Mouse (Mus musculus) yolk sac, embryonic 10.5 days (tissue): ENCODE measurements around the gene Hnrnph2.

Experiments
- DNase-seq: peaks from one replicate; pipeline ENCODE4 v3.0.0-alpha.2; 2017; ENCODE audit warnings: low spot score

The Hnrnph2 gene

DNA sequence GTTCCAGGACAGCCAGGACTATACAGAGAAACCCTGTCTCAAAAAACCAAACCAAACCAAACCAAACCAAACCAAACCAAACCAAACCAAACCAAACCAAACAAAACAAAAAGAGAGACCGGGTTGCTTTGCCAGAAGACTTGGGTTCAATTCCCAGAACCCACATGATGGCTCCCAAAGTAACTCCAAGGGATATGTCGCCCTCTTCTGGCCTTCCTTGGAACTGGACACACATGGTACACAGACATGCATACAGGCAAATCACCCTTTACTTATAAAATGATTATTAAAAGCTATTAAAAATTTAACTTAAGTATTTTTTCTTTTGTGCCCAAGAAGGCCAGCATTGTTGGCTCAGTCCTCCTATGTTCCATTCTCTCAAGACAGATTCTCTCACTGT is 13.3 kb downstream of the Hnrnph2 start:
- DNase-seq, result no peak

DNA sequence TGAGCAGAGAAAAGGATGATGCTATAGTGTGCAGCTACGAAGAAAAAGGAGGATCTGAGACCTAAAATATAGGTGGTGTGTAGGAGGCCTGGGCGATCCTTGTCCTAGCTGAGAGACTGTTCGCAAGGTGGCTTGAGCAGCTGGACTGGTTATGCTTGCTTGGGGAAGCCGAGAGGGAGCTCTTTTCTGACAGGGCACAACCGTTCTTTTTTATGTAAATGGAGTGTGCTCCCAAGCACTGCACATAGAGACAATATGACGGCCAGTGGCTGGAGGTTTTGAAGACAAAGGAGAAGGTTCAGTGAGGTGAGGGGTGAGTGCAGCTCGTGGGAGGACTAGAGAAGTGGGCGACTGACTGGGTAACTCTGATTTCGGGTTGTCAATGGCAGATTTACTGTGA is 18.7 kb downstream of the Hnrnph2 start:
- DNase-seq, result no peak

DNA sequence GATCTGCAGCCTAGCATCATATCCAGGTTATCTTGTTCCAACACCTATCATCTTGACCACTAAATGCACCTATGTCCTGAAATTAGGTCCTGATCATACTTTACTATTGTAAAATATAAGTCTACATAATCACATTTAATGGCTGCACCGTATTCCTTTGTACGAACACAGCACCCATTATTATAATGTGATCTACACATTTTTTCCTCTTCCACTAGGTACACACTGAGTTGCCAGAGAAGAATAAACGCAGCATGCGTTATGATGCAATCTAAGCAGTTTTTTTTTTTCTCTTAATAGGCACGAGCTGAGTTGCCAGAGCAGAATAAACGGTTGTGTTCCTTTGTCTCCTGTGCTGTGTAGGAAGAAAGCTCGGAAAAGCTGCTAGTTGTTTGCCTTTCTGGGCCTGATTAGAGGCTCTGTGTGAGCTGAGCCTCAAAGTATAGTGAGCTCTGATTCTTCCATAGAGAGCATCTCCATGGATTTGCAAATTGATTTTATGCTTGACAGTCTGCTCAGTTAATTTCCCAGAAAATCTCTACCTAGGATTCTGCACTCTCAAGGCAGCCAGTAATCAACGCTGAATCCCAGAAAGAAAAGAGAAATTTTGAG is 19.4 kb downstream of the Hnrnph2 start:
- no peak for DNase-seq

DNA sequence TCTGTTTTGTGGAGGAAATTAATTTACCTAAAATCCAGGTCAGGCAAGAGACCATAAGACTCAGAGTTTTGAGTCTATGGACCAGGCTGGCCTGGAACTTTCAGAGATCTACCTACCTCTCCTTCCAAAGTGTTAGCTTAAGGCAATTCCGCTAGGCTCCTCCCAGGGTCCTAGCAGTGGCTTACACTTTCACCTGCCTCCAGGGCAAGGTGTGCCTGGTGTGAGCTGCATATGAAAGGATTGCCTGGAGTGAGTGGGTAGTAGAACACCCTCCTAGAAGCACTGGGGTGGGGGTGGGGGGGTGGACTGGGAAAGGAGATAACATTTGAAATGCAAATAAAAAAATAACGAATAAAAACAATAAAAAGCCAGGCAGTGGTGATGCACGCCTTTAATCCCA is 20.7 kb downstream of the Hnrnph2 start:
- DNase-seq, result no peak

DNA sequence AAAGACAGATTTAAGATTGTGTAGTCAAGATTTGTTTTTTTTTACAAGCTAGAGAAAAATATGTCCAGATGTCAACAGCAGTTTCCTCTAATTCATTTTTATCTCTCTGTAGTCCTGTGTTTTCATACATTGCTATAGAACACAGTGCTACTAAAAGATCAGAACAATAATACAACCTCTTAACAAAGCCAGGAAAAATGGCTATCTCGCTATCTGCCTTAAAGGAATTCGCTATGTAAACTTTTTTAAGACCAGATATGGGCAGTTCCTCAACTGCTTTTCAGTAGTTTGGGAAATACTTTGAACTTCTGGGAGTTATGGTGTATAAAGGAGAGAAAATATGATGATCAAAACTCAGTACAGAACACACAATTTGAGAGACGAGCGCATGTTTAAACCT is 22.4 kb downstream of the Hnrnph2 start:
- no peak for DNase-seq

DNA sequence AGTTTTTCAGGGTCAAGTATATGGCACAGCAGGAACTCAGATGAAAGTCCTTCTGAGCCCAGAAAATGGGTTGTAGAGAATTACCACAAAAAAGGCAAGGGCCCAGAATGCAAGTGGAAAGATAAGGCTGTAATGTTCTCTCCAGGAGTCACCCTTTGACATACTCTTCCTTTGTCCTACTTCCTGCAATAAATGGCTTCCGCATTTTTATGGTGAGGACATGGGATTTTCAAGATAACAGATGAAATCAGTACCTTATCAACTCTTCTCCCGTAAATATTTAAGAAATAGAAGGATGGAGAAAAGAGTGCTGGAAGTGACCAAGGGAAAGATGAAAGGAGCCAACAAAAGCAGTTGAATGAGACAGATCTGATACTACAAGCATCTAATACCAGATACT is 27.2 kb downstream of the Hnrnph2 start:
- DNase-seq, result no peak

DNA sequence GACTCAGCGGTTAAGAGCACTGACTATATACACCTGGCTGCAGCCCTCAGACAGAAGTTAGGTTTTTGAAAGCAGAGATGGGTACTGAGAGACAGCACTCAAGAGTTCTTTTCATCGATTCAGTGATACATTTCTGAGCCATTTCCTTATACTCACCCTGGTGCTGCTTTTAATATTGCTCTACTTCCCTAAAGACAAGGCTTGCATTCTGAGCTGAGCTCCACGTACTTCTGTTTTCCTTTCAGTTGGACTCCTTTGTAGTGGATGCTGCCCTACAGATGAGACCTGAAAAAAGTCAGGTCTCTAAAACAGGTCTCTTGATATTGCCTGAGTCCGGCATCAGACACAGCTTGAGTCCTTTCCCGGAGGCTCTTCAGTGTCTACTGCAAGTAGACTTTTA is 31.7 kb downstream of the Hnrnph2 start:
- DNase-seq, result no peak

DNA sequence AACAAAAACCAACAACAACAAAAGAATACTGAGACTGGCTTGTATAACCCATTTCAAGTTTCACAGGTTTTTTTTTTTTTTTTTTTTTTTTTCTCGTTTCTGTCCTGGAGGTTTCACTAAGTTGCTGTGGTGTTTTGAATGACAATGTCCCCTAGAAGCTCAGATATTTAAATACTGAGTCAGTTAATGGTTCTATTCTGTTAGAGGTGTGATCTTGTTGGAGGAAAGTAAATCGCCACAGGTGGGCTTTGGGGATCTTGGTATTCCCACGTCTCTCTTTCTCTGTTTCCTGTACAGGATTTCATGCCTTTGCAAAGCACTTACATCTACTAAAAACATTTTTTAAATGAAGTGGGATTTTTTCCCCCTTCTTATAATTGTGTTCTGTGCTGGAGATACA is 34.1 kb downstream of the Hnrnph2 start:
- no peak for DNase-seq

DNA sequence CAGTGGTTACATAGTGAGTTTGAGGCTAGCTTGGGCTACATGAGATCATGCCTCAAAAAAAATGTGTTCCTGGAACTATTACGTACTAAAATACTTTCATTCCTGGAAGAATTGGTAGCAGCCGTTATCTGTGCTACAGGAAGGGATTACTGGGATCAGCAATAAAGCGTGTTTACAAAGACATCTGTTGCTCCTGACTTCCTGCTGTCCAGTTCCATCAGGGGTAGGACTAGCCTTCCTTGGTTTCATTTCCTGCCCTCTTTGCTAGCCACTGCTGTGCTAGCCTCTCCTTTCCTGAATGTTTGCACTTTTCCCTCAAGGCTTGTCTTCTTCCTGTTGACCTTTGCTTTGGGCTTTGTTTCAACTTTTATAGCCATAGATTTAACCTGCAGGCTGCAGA is 34.9 kb downstream of the Hnrnph2 start:
- peak; percentile 9 for DNase-seq

DNA sequence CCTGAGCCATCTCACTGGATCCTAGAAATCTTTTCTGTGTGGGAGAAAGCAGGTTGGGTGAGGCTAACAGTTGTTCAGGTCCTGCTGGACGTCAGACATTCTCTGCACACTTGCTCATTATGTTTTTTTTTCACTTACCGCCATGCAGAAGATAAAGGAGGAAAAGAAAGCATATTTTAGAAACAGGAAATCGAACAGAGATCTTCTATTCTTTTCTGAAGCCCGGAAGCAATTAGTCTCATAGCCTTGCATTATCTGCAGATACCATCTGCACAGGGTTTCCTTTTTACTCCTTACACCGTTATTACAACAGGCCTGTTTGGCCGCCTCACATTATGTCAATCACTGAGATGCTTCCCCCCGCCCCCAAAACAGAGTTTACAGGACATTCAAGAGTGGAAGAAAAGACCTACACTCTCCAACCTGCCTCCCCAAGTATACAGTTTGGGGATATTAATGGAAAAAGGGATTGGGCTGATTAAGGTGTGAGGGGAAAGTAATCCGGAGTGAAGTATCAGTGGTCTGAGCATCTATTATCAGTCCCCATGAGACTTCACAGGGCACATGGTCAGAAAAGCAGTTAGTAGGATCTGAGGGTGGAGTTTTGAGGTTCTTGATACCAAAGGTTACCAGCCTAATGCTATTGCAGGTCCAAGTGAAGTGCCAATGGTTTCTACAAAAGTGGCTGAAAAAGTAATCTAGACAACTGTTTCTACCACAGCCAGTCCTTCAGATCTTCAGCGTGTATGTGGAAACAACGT is 40.2 kb downstream of the Hnrnph2 start:
- DNase-seq, result no peak

DNA sequence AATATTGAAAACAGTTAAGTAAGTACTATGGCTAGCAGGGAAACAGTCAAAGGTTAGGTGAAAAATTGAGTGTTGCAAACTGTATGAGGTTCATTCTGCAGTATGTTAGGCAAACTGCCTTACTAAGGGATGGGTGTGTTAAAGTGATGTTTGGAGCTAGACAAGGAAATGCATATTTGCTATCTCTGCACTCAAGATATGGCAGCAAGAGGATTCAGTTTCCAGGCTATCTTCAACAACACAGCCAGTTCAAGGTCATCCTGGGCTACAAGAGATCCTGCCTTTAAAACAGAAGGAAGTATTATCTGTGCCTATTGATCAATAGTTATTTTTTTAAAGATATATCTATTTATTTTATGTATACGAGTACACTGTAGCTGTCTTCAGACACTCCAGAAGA is 45.4 kb downstream of the Hnrnph2 start:
- DNase-seq, result no peak

DNA sequence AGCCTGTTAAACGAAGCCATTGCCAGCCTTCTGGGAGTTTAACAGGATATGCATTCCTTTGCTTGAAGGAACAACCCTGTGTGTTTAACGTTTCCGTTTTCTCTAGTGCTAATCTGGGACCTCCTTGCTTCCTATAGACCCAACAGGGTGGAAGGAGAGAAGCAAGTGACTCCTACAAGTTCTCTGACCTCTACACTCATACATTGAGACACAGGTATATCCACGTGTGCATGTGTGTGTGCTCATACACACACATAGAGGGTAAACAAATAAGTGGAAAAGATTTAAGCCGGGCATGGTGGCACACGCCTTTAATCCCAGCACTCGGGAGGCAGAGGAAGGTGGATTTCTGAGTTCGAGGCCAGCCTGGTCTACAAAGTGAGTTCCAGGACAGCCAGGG is 46.4 kb downstream of the Hnrnph2 start:
- no peak for DNase-seq

DNA sequence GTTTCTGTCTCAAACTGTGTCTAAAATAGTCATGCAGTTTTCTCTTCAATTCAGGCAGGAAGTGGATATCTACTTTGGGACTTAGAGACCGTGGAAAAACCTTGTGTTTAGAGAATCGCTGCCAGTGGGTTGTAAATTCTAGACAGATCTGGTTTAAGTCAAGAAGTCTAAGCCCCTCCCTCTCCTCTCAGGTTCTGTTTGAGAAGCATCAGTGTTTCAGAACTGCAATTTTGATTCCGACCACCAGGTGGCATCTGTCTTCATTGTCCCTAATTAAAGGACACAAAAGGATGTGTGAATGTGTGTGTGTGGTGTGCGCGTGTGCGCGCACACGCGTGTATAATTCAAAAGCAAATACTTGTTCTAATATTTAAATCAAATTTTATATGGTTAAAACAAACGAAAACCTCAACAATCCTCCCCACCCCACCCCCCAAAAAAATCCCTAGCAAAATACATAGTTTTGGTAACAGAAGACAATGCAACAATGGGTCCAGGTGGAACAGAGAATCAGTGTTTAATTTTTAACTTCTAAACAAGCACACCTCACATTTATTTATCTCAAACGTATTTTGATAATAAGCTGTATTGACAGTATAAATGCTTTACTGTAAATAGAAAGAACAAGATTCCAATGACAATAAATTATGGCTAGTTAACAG is 47.2 kb downstream of the Hnrnph2 start:
- DNase-seq, result peak; percentile 51

DNA sequence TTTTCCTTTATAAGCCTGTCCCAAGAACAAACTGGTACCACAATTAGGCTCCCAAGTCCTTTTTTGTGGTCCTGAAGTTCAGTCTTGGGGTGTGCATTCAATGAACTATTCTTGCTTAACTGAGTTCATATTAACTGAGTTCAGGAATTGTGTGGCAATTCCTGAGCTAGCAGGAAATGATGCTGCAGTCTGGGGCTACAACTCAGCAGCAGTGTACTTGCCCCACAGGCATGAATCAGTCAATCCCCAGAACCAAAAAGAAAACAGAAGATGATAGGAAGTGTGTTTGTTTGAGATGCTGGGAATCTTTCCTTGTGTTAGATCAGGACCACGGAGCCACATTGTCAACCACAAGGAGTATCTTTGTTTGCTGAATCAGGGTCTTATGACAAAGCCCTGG is 51.1 kb downstream of the Hnrnph2 start:
- no peak for DNase-seq
